Mouse (Mus musculus): ENCODE results near the gene Gm36210. TPM values are rescaled to one million over a fixed set of nuclear protein-coding genes. Genes with fewer than 3 reads are reported as not detected.

Gene Gm36210
- not detected in 2 replicates for polyA plus RNA-seq (2011; ENCODE audit: insufficient read length, low read depth, missing spikeins)

- TF ChIP-seq POLR2A (IDR thresholded peaks at IDR 0.05; ENCODE audit: low read depth, low read length), result no peak
- no peak for TF ChIP-seq CTCF (IDR thresholded peaks at IDR 0.05; ENCODE audit: borderline replicate concordance, insufficient read depth, low read length)
- H3K4me1 ChIP-seq (ENCODE audit: control insufficient read depth, insufficient read depth, low read length), result no peaks in the 10 kb centered on the region
- H3K27ac ChIP-seq (ENCODE audit: insufficient read depth, low read length), result no peak within 1 kb of the TSS
- H3K4me3 ChIP-seq (ENCODE audit: insufficient read depth, low read length), result no peak within 1 kb of the TSS
These were observed at the start of gene Gm36210 for GRCm38 (mm10) chr7:4906466-4906950. Gm36210 (minus strand) TSS chr7:4906516.

DNA sequence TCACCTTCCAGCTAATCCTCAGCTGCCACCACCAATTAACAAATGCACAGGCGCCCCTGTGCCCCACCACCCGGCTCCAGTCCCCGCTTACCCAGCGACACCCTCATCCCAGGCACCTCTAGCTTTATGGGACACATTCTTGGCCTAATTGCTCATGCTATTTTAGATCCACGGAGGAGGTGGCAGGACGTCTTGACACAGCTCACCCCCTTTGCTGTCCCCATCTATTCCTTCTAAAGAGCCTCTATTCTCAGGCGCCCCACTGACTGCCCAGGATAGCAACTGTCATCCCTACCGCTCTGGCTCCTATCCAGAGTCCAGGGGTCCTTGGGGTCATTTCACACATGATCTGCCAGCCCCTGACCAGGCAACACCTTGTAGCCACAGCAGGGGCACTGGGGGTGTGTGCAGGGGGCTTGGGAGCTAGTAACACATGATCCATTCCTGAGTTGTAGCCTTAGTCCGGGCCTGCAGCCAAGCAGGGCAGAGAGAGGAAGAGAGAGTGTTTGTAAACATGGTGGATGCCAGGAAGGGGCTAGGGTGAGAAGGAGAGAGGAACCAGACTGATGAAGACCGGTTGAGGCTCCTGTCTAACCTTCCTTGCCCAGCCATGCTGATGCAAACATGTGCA is 47.6 kb upstream of the Gm36210 start:
- no peak for TF ChIP-seq CTCF (IDR thresholded peaks at IDR 0.05; ENCODE audit: borderline replicate concordance, insufficient read depth, low read length)
- TF ChIP-seq POLR2A (IDR thresholded peaks at IDR 0.05; ENCODE audit: low read depth, low read length), result no peak
- Histone ChIP-seq H3K4me1 (ENCODE audit: control insufficient read depth, insufficient read depth, low read length) (no peaks in the 10 kb centered on the region), H3K27ac (ENCODE audit: insufficient read depth, low read length) (no peak overlapping the region), H3K4me3 (ENCODE audit: insufficient read depth, low read length) (no peak overlapping the region)

GRCm38 (mm10) chr7:4950561-4951342 is 44.4 kb upstream of the Gm36210 start:
- H3K4me1 ChIP-seq (ENCODE audit: control insufficient read depth, insufficient read depth, low read length), result peaks cover 5% of the 10 kb centered on the region; the same call in 1 of the 2 replicates
- no peak overlapping the region for H3K27ac ChIP-seq (ENCODE audit: insufficient read depth, low read length)
- H3K4me3 ChIP-seq (ENCODE audit: insufficient read depth, low read length), result no peak overlapping the region
- no peak for TF ChIP-seq CTCF (IDR thresholded peaks at IDR 0.05; ENCODE audit: borderline replicate concordance, insufficient read depth, low read length)
- no peak for TF ChIP-seq POLR2A (IDR thresholded peaks at IDR 0.05; ENCODE audit: low read depth, low read length)

GRCm38 (mm10) chr7:4948386-4948785 is 42.1 kb upstream of the Gm36210 start:
- no peak overlapping the region for H3K27ac ChIP-seq (ENCODE audit: insufficient read depth, low read length)
- H3K4me3 ChIP-seq (ENCODE audit: insufficient read depth, low read length), result no peak overlapping the region
- TF ChIP-seq POLR2A (IDR thresholded peaks at IDR 0.05; ENCODE audit: low read depth, low read length), result no peak
- no peak for TF ChIP-seq CTCF (IDR thresholded peaks at IDR 0.05; ENCODE audit: borderline replicate concordance, insufficient read depth, low read length)
- H3K4me1 ChIP-seq (ENCODE audit: control insufficient read depth, insufficient read depth, low read length), result peaks cover 5% of the 10 kb centered on the region; the same call in 1 of the 2 replicates

- no peak overlapping the region for H3K4me3 ChIP-seq (ENCODE audit: insufficient read depth, low read length)
- TF ChIP-seq POLR2A (IDR thresholded peaks at IDR 0.05; ENCODE audit: low read depth, low read length), result no peak
- TF ChIP-seq CTCF (IDR thresholded peaks at IDR 0.05; ENCODE audit: borderline replicate concordance, insufficient read depth, low read length), result no peak
- no peak overlapping the region for H3K27ac ChIP-seq (ENCODE audit: insufficient read depth, low read length)
- H3K4me1 ChIP-seq (ENCODE audit: control insufficient read depth, insufficient read depth, low read length), result peaks cover 5% of the 10 kb centered on the region; the same call in 1 of the 2 replicates
These were observed 41.5 kb upstream of the Gm36210 start for GRCm38 (mm10) chr7:4947855-4948254.

DNA sequence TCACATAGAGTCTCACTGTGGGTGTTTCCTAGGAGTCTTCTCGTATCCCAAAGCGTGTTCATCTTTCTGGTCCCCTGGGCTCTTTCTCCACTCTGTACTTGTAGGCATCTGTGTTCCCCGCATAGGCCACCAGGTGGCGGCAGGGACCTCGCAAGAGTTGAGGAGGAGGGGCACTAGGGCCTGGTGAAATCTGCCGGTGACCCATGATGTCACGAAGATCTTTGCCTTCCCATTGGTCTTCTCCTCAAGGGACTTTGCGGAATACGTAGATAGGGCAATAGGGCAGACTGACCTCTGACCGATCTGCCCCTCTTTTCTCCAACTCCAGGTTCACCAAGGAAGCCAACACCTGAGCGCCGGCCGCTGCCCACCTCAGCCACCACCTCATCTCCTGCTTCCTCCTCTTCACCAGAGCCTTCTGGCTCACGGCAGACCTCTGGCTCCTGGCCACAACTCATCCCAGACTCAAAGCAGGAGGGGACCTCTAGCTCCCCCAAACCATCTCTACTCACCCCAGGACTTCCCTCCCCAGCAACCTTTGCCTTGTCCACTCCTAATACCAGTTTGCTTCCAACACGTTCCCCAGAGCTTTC is 37.0 kb upstream of the Gm36210 start:
- Histone ChIP-seq H3K4me3 (ENCODE audit: insufficient read depth, low read length) (no peak overlapping the region), H3K4me1 (ENCODE audit: control insufficient read depth, insufficient read depth, low read length) (peaks cover 5% of the 10 kb centered on the region; the same call in 1 of the 2 replicates), H3K27ac (ENCODE audit: insufficient read depth, low read length) (no peak overlapping the region)
- TF ChIP-seq POLR2A (IDR thresholded peaks at IDR 0.05; ENCODE audit: low read depth, low read length) (no peak), CTCF (IDR thresholded peaks at IDR 0.05; ENCODE audit: borderline replicate concordance, insufficient read depth, low read length) (peak; percentile 81)

DNA sequence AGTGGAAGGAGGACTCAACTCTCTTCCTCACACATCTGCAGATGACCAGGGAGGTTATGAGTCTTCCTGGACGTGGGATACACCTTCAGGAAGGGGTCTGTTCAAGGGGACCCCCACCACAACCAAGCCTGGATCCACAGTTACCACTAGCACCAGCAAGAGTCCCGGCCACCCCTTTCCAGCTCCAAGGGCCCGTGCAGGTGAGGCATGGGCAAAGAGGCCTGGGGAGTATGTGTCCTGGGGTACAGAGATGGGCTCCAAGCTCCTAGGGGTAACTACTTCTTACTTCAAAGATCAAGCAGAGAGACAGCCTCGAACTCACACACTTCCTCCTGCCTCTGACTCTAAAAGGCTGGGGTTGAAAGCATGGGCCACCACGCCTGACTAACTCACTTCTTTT is 36.4 kb upstream of the Gm36210 start:
- Histone ChIP-seq H3K4me3 (ENCODE audit: insufficient read depth, low read length) (no peak overlapping the region), H3K27ac (ENCODE audit: insufficient read depth, low read length) (no peak overlapping the region), H3K4me1 (ENCODE audit: control insufficient read depth, insufficient read depth, low read length) (0 out of 2 replicates have a peak, but pooled peaks cover 1% of the 10 kb centered on the region)
- TF ChIP-seq CTCF (IDR thresholded peaks at IDR 0.05; ENCODE audit: borderline replicate concordance, insufficient read depth, low read length) (no peak), POLR2A (IDR thresholded peaks at IDR 0.05; ENCODE audit: low read depth, low read length) (no peak)

DNA sequence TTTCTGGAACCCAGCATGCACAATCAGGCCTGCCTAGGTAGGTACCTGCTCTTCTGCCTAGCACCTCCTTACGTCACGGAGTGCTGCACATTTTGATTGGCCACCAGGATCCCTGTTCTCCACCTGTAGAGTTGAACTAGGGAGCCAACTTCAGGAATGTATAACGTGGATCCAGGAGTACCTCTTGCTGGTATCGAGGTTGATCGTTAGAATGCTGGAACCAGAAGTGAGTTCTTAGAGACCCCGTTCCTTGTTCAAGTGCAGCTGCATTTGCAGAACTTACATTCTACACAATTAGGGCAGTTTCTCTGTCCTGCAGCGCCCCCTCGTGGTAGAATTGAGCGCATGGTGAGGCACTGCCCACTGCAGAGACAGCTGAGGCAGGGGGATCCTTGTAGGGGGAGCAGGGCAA is 33.8 kb upstream of the Gm36210 start:
- H3K4me1 ChIP-seq (ENCODE audit: control insufficient read depth, insufficient read depth, low read length), result no peaks in the 10 kb centered on the region
- no peak for TF ChIP-seq POLR2A (IDR thresholded peaks at IDR 0.05; ENCODE audit: low read depth, low read length)
- TF ChIP-seq CTCF (IDR thresholded peaks at IDR 0.05; ENCODE audit: borderline replicate concordance, insufficient read depth, low read length), result peak; percentile 85
- H3K27ac ChIP-seq (ENCODE audit: insufficient read depth, low read length), result no peak overlapping the region
- no peak overlapping the region for H3K4me3 ChIP-seq (ENCODE audit: insufficient read depth, low read length)

DNA sequence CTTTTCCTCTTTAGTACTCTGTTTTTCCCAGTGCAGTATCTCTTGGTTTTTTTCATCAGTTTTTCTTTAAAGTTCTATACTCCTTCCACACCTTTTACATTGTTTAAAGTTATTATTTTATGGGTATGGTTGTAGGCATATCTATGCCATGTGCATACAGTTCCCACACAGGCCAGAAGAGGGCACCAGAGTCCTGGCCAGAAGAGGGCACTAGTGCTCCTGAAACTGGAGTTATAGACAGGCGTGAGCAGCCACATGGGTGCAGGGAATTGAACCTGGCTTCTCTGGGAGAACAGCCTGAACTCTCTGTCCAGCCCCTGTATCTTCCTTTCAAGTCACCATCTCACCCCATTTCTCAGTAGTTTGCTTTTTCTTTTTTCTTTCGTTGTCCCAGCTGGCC is 32.1 kb upstream of the Gm36210 start:
- TF ChIP-seq CTCF (IDR thresholded peaks at IDR 0.05; ENCODE audit: borderline replicate concordance, insufficient read depth, low read length), result peak; percentile 82
- no peak for TF ChIP-seq POLR2A (IDR thresholded peaks at IDR 0.05; ENCODE audit: low read depth, low read length)
- Histone ChIP-seq H3K27ac (ENCODE audit: insufficient read depth, low read length) (no peak overlapping the region), H3K4me3 (ENCODE audit: insufficient read depth, low read length) (no peak overlapping the region), H3K4me1 (ENCODE audit: control insufficient read depth, insufficient read depth, low read length) (no peaks in the 10 kb centered on the region)

All from embryonic fibroblast, embryonic 13.5 days (primary cell).